Mouse (Mus musculus) CH12.LX (cell line): ENCODE data around the gene A830031A19Rik. TPM values are rescaled to one million over a fixed set of nuclear protein-coding genes. Genes with fewer than 3 reads are reported as not detected.
A peak's percentile ranks its signal among the peaks of the same experiment; 100 is the strongest.

Source experiments
- DNase-seq: peaks from one replicate; pipeline ENCODE4 v3.0.0-alpha.2; 2013; ENCODE audit errors: extremely low read depth
- H3K27ac ChIP-seq: 2 replicates; pipeline ENCODE4 v1.5.1; 2012; ENCODE audit warnings: low read depth, mild to moderate bottlenecking, control low read depth, moderate library complexity; ENCODE audit not compliant: insufficient read depth
- H3K27me3 ChIP-seq: replicated peaks from 2 replicates; pipeline ENCODE3; 2012; ENCODE audit warnings: inconsistent platforms
- H3K36me3 ChIP-seq, 2 experiments: replicated peaks in 1 of 2; 2 replicates each; pipeline versions ENCODE3 to v1.6.1; 2012; ENCODE audit warnings: inconsistent platforms in 1 of 2, low read length in 1 of 2, mild to moderate bottlenecking in 1 of 2, mixed read lengths in 1 of 2, moderate library complexity in 1 of 2; ENCODE audit not compliant: control insufficient read depth in 1 of 2, insufficient read depth in 1 of 2
- H3K4me1 ChIP-seq, 2 experiments: 2 replicates each; pipeline ENCODE4 v1.6.1; 2012; ENCODE audit warnings: inconsistent platforms in 1 of 2, moderate library complexity in 1 of 2; ENCODE audit not compliant: insufficient read depth in 2 of 2, control insufficient read depth in 1 of 2
- H3K4me2 ChIP-seq: 2 replicates; pipeline ENCODE4 v1.6.1; 2012; ENCODE audit warnings: low read depth, mild to moderate bottlenecking, control low read depth; ENCODE audit not compliant: poor library complexity, insufficient read depth, severe bottlenecking
- H3K4me3 ChIP-seq, 3 experiments: fragments of 150-350 bp in 1 of 3; sonication (generic) in 1 of 3; replicated peaks in 1 of 3; 2 replicates each; pipeline versions ENCODE3 to v1.5.1; 2011 to 2012; ENCODE audit warnings: low read depth in 2 of 3, low read length in 2 of 3, mild to moderate bottlenecking in 2 of 3, moderate library complexity in 2 of 3, control low read depth in 1 of 3, improper control_type of control experiment in 1 of 3, inconsistent platforms in 1 of 3, mixed read lengths in 1 of 3; ENCODE audit not compliant: poor library complexity in 1 of 3
- H3K79me2 ChIP-seq: replicated peaks from 2 replicates; pipeline ENCODE4 v1.6.1; 2012; ENCODE audit warnings: mild to moderate bottlenecking, moderate library complexity; ENCODE audit not compliant: control insufficient read depth, poor library complexity, insufficient read depth, severe bottlenecking; ENCODE audit errors: extremely low read depth
- H3K9ac ChIP-seq: 2 replicates; pipeline ENCODE4 v1.6.1; 2012; ENCODE audit warnings: low read depth, mild to moderate bottlenecking, control low read depth, moderate library complexity; ENCODE audit not compliant: insufficient read depth
- H3K9me3 ChIP-seq: replicated peaks from 2 replicates; pipeline ENCODE3; 2012; ENCODE audit warnings: low read length, inconsistent platforms, mixed read lengths
- CHD1 ChIP-seq: IDR thresholded peaks from 2 replicates; pipeline ENCODE4 v1.6.1; 2012; ENCODE audit warnings: low read depth, low read length, improper control_type of control experiment, inconsistent platforms
- CHD2 ChIP-seq: IDR thresholded peaks from 2 replicates; pipeline ENCODE4 v1.6.1; 2011; ENCODE audit warnings: low read length, improper control_type of control experiment
- CTCF ChIP-seq, 2 experiments: IDR thresholded peaks in 1 of 2; conservative IDR thresholded peaks in 1 of 2; 2 replicates each; pipeline ENCODE4 v1.5.1; 2011 to 2012; ENCODE audit warnings: low read depth in 2 of 2, low read length in 2 of 2, improper control_type of control experiment in 1 of 2, inconsistent platforms in 1 of 2, mild to moderate bottlenecking in 1 of 2, moderate library complexity in 1 of 2
- E2F4 ChIP-seq: IDR thresholded peaks from 2 replicates; pipeline ENCODE4 v1.6.1; 2011; ENCODE audit warnings: low read depth, low read length, improper control_type of control experiment; ENCODE audit not compliant: insufficient replicate concordance
- EP300 ChIP-seq: IDR thresholded peaks from 2 replicates; pipeline ENCODE4 v1.6.1; 2011; ENCODE audit warnings: low read length, improper control_type of control experiment
- GABPA ChIP-seq: IDR thresholded peaks from 2 replicates; pipeline ENCODE4 v1.6.1; 2012; ENCODE audit warnings: low read depth, low read length, improper control_type of control experiment, inconsistent platforms; ENCODE audit not compliant: insufficient replicate concordance
- IRF4 ChIP-seq: IDR thresholded peaks from 2 replicates; pipeline ENCODE4 v1.6.1; 2014; ENCODE audit warnings: low read depth, mild to moderate bottlenecking, inconsistent platforms, low read length, improper control_type of control experiment
- JUND ChIP-seq: conservative IDR thresholded peaks from 2 replicates; pipeline ENCODE4 v1.6.1; 2011; ENCODE audit warnings: low read depth, low read length, improper control_type of control experiment
- MAX ChIP-seq: IDR thresholded peaks from 2 replicates; pipeline ENCODE4 v1.6.1; 2011; ENCODE audit warnings: low read length, improper control_type of control experiment
- MAZ ChIP-seq: IDR thresholded peaks from 2 replicates; pipeline ENCODE4 v1.6.1; 2012; ENCODE audit warnings: low read depth, mild to moderate bottlenecking, inconsistent platforms, low read length, improper control_type of control experiment, moderate library complexity
- MEF2A ChIP-seq: IDR thresholded peaks from 2 replicates; pipeline ENCODE4 v1.6.1; 2014; ENCODE audit warnings: low read depth, mild to moderate bottlenecking, inconsistent platforms, low read length, improper control_type of control experiment, borderline replicate concordance
- MXI1 ChIP-seq: IDR thresholded peaks from 2 replicates; pipeline ENCODE4 v1.6.1; 2011; ENCODE audit warnings: mild to moderate bottlenecking, low read depth, low read length, improper control_type of control experiment
- MYC ChIP-seq: IDR thresholded peaks from 2 replicates; pipeline ENCODE4 v1.6.1; 2011; ENCODE audit warnings: low read depth, mild to moderate bottlenecking, improper control_type of control experiment, low read length
- NELFE ChIP-seq: IDR thresholded peaks from 2 replicates; pipeline ENCODE4 v1.6.1; 2011; ENCODE audit warnings: low read depth, low read length, improper control_type of control experiment
- NRF1 ChIP-seq: IDR thresholded peaks from 2 replicates; pipeline ENCODE4 v1.6.1; 2014; ENCODE audit warnings: low read depth, mild to moderate bottlenecking, inconsistent platforms, low read length, improper control_type of control experiment, moderate library complexity
- POLR2AphosphoS2 ChIP-seq: IDR thresholded peaks from 2 replicates; pipeline ENCODE4 v1.6.1; 2011; ENCODE audit warnings: low read depth, low read length, improper control_type of control experiment
- RAD21 ChIP-seq: IDR thresholded peaks from 2 replicates; pipeline ENCODE4 v1.6.1; 2011; ENCODE audit warnings: low read depth, mild to moderate bottlenecking, low read length, improper control_type of control experiment, moderate library complexity
- SMC3 ChIP-seq: IDR thresholded peaks from 2 replicates; pipeline ENCODE4 v1.6.1; 2011; ENCODE audit warnings: low read depth, low read length, improper control_type of control experiment
- TCF12 ChIP-seq: IDR thresholded peaks from 2 replicates; pipeline ENCODE4 v1.6.1; 2014; ENCODE audit warnings: low read depth, mild to moderate bottlenecking, inconsistent platforms, low read length, improper control_type of control experiment
- UBTF ChIP-seq: IDR thresholded peaks from 2 replicates; pipeline ENCODE4 v1.6.1; 2012; ENCODE audit warnings: low read depth, mild to moderate bottlenecking, inconsistent platforms, low read length, improper control_type of control experiment, moderate library complexity
- ZC3H11A ChIP-seq: IDR thresholded peaks from 2 replicates; pipeline ENCODE4 v1.6.1; 2012; ENCODE audit warnings: low read depth, mild to moderate bottlenecking, inconsistent platforms, low read length, improper control_type of control experiment
- dilution Hi-C: fragments of 300-500 bp; cut with MboI; formaldehyde crosslinking; loops from 2 replicates; pipeline ENCODE4 v1.14.3; 2020; ENCODE audit warnings: low sequenced_read_pairs; ENCODE audit not compliant: extremely low pct_unique_long_range_greater_than_20kb, extremely low pct_ligation_motif_present
- in situ Hi-C: fragments of 300-500 bp; cut with MboI; formaldehyde crosslinking; loops from 3 replicates; pipeline ENCODE4 v1.14.3; 2019; ENCODE audit warnings: low sequenced_read_pairs, low pct_ligation_motif_present, low pct_unique_long_range_greater_than_20kb, mixed read lengths
- polyA plus RNA-seq: library from polyadenylated mRNA; unstranded; fragments of >175 nt; gene quantifications from 2 replicates; pipeline ENCODE4 v1.2.1, GENCODE M21; 2012; ENCODE audit warnings: low read depth; ENCODE audit not compliant: insufficient read length
- total RNA-seq, 2 experiments: library from RNA; depleted of rRNA; stranded (reverse); fragments of 300-350 nt in 1 of 2; fragments of >200 nt in 1 of 2; gene quantifications; 2 replicates each; pipeline ENCODE4 v1.2.3; 2012 to 2014

A830031A19Rik gene
- total and polyA plus RNA-seq, 3 experiments, result not detected

DNA sequence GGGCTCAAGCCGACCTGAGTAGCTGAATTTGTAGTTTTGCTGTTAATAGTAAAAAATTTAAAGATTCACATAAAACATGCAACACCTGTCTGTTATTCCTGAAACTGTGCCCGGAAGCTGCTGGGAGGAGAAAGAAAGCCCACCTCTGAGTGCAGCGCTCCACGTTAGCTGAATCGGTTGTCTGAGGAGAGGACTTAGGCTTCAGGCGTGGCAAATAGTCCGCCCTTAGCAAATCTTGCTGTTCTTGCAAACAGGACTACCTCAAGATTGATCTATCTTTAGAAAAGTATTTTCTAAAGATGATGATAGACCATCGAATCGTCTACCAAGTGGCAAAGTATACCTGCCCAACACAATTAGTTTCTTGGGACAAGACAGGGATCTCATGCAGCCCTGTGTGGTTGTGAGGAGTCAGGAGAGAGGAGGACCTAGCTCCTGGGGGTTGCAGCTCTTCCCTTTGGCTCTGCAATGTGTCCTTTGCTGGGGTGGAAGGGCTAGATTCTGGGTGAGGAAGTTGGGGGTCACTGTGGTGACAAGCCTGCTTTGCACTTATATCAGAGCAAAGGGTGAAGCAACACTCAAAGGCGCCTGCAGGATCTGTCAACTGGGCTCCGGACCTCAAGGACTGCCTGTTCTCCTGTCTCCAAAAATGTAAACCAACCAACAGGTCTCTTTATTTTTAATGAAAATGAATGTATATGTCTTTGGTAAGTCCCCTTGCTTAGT is 24.7 kb downstream of the A830031A19Rik start:
- dilution Hi-C loops, result no loop called here
- in situ Hi-C loops, result loop anchor here (25.0 kb wide), 1 partner anchor 1262 kb away; no protein-coding TSS in a partner anchor
- TF ChIP-seq ZC3H11A, result no peak
- no peak for TF ChIP-seq MAX
- no peak for TF ChIP-seq POLR2AphosphoS2
- no peak for TF ChIP-seq NRF1
- TF ChIP-seq TCF12, result no peak
- H3K79me2 ChIP-seq, result no peaks in the 10 kb centered on the region
- H3K27me3 ChIP-seq, result peaks cover 4% of the 10 kb centered on the region
- peak overlapping the region; percentile 69; the same call in 1 of the 2 replicates for H3K4me2 ChIP-seq
- no peak for DNase-seq
- H3K9me3 ChIP-seq, result peaks cover 4% of the 10 kb centered on the region
- H3K4me1 ChIP-seq, result 0 out of 4 replicates have a peak, but pooled peaks cover 0 to 4% of the 10 kb centered on the region in 2 experiments
- H3K4me3 ChIP-seq, result no peak overlapping the region
- no peaks in the 10 kb centered on the region for H3K36me3 ChIP-seq
- H3K27ac ChIP-seq, result no peak overlapping the region
- H3K9ac ChIP-seq, result no peak overlapping the region

DNA sequence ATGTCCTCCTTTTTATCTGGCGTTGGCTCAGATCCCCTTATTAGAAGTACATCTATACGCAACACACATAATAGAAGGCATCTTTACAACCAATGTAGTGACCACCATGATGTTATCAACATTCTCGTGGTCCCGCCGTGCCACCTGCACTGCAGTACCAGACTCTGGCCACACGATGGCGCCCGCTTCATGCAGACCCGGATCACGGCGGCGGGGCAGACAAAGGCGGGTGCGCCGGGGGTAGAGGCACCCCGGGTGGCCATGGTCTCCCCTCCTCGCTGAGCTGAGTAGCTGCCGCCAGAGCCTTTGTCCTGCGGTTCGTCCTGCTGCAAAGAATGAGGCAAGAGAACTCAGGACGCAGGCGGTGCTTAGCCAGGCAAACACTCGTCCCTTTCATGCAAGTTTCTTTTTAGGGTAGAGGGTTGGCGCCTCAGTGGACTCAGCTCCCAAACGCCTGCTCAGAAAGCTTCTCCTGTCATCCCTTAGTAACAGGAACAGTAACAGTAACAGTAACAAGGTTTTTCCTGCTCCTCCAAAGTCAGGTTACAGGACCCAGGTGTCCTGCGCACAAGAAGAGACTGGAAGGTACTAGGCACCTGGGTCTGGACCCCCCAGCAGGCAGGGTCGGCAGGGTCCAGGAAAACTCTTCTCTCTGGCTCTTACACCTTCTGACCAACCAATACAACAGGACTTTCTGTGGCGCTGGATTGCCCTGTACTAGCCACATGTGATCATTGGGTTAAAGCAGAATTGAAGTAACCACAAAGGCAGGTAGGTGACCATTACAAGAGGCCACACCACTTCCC is 25.4 kb downstream of the A830031A19Rik start:
- H3K4me2 ChIP-seq, result peak overlapping the region; percentile 69
- in situ Hi-C loops, result loop anchor here (25.0 kb wide), 2 partner anchors 1263 to 1813 kb away; no protein-coding TSS in a partner anchor
- TF ChIP-seq SMC3 (peak; percentile 95), CHD1 (no peak), MYC (peak; percentile 34; the same call in 1 of the 2 replicates), E2F4 (0 out of 2 replicates have a peak, but pooled peaks have one; percentile 18), GABPA (no peak), NRF1 (peak; percentile 53; the same call in 1 of the 2 replicates), POLR2AphosphoS2 (no peak), MEF2A (peak; percentile 14; the same call in 1 of the 2 replicates), EP300 (no peak), NELFE (peak; percentile 15; the same call in 1 of the 2 replicates), UBTF (no peak), ZC3H11A (peak; percentile 80), TCF12 (peak; percentile 60; the same call in 1 of the 2 replicates), JUND (no peak), CHD2 (no peak), MAZ (no peak), RAD21 (peak; percentile 99), IRF4 (peak; percentile 59; the same call in 1 of the 2 replicates), CTCF (conservative IDR thresholded peaks at IDR 0.05 in 1 of 2, IDR thresholded peaks at IDR 0.05 in 1 of 2; ENCODE audit: low read depth in 2 of 2, low read length in 2 of 2) (peak; percentile 92 to 98), MAX (peak; percentile 56; the same call in 1 of the 2 replicates), MXI1 (no peak)
- no peaks in the 10 kb centered on the region for H3K79me2 ChIP-seq
- peak; percentile 69 for DNase-seq
- H3K9me3 ChIP-seq, result peaks cover 4% of the 10 kb centered on the region
- H3K4me1 ChIP-seq, result 0 out of 4 replicates have a peak, but pooled peaks cover 0 to 4% of the 10 kb centered on the region in 2 experiments
- H3K27ac ChIP-seq, result no peak overlapping the region
- dilution Hi-C loops, result no loop called here
- H3K4me3 ChIP-seq, result peak overlapping the region; percentile 44 to 50 (median 47)
- H3K27me3 ChIP-seq, result peaks cover 4% of the 10 kb centered on the region
- no peaks in the 10 kb centered on the region for H3K36me3 ChIP-seq
- H3K9ac ChIP-seq, result no peak overlapping the region
